Mouse (Mus musculus) midbrain, embryonic 12.5 days (tissue): ENCODE data around the gene Ctsc. TPM values are rescaled to one million over a fixed set of nuclear protein-coding genes. Genes with fewer than 3 reads are reported as not detected.

ENCODE experiments used
- ATAC-seq: fragments of 200-750 bp; cut with Nextera tagmentation; 2 replicates; pipeline ENCODE4 v1.8.0; 2017; ENCODE audit warnings: low read depth, moderate TSS enrichment, moderate library complexity; ENCODE audit not compliant: low FRiP score
- H3K27ac ChIP-seq: fragments of 300-500 bp; sonication (generic); replicated peaks from 2 replicates; pipeline ENCODE4 v1.5.1; 2016; ENCODE audit warnings: mild to moderate bottlenecking
- H3K27me3 ChIP-seq: fragments of 300-500 bp; sonication (generic); 2 replicates; pipeline ENCODE4 v1.6.1; 2016; ENCODE audit warnings: mild to moderate bottlenecking
- H3K36me3 ChIP-seq: fragments of 300-500 bp; sonication (generic); 2 replicates; pipeline ENCODE4 v1.6.1; 2016
- H3K4me1 ChIP-seq: fragments of 300-500 bp; sonication (generic); 2 replicates; pipeline ENCODE4 v1.6.1; 2016
- H3K4me2 ChIP-seq: fragments of 300-500 bp; sonication (generic); replicated peaks from 2 replicates; pipeline ENCODE4 v1.6.1; 2016; ENCODE audit warnings: mild to moderate bottlenecking, moderate library complexity
- H3K4me3 ChIP-seq: fragments of 300-500 bp; sonication (generic); 2 replicates; pipeline ENCODE4 v1.5.1; 2016; ENCODE audit warnings: mild to moderate bottlenecking
- H3K9ac ChIP-seq: fragments of 300-500 bp; sonication (generic); replicated peaks from 2 replicates; pipeline ENCODE4 v1.6.1; 2016; ENCODE audit warnings: mild to moderate bottlenecking, moderate library complexity
- H3K9me3 ChIP-seq: fragments of 300-500 bp; sonication (generic); 2 replicates; pipeline ENCODE4 v1.6.1; 2016; ENCODE audit warnings: mild to moderate bottlenecking
- WGBS: fragments of 180-500 bp; shearing (Covaris S2); methylation state at CpG from one replicate; pipeline ENCODE4 v1.1.7; 2016; 5-methylcytosine and 5-hydroxymethylcytosine counted together
- polyA plus RNA-seq: library from polyadenylated mRNA; unstranded; fragments of >200 nt; fragmentation: Nextera tagmentation; extraction: Ambion mirVana; gene quantifications from 2 replicates; pipeline ENCODE4 v1.2.1, GENCODE M21; 2016

Ctsc gene
- polyA plus RNA-seq, 1 experiment from 2014 or later, result 18.5 TPM

DNA sequence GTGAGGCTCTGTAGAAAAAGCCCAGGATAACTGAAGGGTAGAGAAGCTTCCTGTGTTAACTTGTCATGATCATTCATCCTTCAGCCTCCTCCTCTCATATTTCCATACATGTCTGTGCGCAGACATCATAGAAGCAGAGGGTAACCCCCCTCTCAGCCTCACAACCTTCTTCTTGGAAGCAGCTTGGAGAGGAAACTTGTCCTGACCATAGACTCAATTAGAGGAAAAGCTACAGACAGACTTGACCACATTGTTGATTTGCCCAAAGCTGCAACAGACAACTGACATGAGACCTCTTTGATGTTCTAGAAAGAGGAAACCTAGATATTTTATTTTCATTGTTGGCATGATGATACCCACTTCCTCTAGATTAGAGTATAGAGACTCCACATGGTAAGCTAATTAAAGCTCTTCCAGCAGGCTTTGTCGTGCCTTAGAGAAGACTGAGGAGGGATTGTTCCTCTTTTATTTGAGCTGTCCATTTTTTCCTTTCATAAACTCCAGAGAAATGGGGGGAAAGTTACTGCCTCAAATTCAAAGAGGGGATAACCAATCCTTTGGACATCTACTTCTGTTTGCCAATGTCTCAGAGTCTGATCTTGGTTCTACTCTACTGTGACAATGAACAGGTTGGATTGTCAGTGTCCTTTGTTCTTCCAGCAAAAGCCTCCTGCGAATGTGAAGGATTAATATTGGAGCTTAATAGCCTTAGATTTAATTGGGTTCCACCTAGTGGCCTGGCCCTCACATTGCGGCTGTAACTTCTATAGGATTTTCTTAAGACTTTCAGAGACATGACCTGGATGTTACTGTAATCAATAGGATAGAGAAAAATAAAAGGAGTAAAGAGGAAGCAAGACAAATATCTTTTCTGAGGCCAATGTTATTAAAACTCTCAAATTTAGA lies 79.2 kb downstream of the Ctsc start:
- Histone ChIP-seq H3K9ac (no peak overlapping the region), H3K4me3 (no peak overlapping the region), H3K27me3 (no peaks in the 10 kb centered on the region), H3K36me3 (no peaks in the 10 kb centered on the region), H3K4me2 (no peak overlapping the region), H3K4me1 (no peaks in the 10 kb centered on the region), H3K9me3 (no peaks in the 10 kb centered on the region), H3K27ac (no peak overlapping the region)
- ATAC-seq, result no peak
- 46% methylated on average over 4 of the region's 4 CpGs for WGBS

DNA sequence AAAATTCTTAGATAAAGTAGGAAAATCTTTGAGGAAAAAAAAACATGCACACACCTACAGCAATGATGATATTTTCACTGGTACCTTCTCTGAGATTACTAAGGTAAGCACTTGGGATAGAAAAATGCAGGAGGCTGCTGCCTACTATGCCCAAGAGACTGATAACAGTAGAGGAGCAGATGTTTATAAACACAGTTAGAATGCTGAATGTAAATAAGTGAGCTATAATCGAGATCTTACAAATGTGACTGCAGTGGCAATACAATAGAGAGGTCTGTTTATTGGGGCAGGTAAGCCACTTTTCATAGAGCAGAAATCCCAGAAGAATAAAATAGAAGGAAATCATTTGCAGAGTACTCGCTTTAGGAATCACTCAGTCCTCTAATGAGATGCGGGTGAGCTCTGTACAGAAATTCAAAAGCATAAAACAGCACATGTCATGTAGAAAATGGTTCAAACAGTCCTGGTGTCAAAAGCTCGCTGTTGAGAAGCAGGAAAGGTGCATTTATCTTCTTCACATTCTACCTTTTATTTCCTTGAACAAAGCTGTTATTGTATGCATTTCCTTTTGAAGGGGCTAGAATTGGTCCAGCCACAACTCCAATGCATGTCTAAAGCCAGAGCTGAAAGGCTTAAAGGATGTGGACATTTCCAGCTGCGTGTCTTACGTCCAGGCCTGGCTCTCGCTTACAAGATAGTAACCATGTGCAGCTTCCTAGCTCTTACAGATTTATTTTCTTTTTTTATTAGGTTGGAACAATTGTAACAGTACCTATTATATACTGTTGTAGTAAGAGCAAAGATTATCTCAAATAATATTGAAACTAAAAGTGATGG lies 80.4 kb downstream of the Ctsc start:
- no peaks in the 10 kb centered on the region for H3K27me3 ChIP-seq
- 56% methylated on average over 7 of the region's 7 CpGs for WGBS
- no peak overlapping the region for H3K27ac ChIP-seq
- H3K9me3 ChIP-seq, result no peaks in the 10 kb centered on the region
- H3K9ac ChIP-seq, result no peak overlapping the region
- no peaks in the 10 kb centered on the region for H3K36me3 ChIP-seq
- ATAC-seq, result no peak; the same call in 1 of the 2 replicates
- H3K4me1 ChIP-seq, result no peaks in the 10 kb centered on the region
- H3K4me3 ChIP-seq, result no peak overlapping the region
- H3K4me2 ChIP-seq, result no peak overlapping the region

Other genes with a start within 250 kb of the Ctsc start
- 1.7 and 2.0 TPM in 2 replicates for gene Rab38, start 152.2 kb downstream of the Ctsc start, polyA plus RNA-seq